Mouse (Mus musculus): ENCODE results near the gene Bag5.

DNA sequence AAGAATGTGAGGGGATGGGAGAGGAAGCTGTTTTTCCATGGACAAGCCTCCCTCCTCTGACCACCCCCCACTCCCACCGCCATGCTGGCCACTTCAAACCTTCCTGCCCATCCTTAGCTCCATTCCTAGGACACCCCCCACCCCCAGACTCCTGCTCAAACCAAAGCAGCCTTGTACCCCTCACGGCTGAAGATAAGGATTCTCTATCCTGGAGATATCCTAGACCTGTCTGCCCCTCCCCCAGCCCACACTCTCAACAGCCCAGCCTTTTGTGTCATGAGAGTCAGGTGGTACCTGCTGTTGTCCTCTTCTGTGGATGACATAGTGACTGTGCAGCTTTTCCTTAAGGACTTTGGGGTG is 25.0 kb downstream of the Bag5 start:
- TF ChIP-seq CTCF (IDR thresholded peaks at IDR 0.05; ENCODE audit: low read depth, low read length) (no peak), POLR2A (IDR thresholded peaks at IDR 0.05; ENCODE audit: extremely low read depth, insufficient read depth, low read length) (no peak)
